Mouse (Mus musculus) kidney, adult 8-10 months (tissue): ENCODE results near the gene Pa2g4.
"Not testable (repeated sequence)": the region's sequence is repeated elsewhere in the genome, so short reads cannot be mapped to it uniquely, and the experiment has no call there.

Experiments
- DNase-seq, 2 experiments: peaks; one replicate each; pipeline ENCODE4 v3.0.0; 2022

The Pa2g4 gene

GRCm38 (mm10) chr10:128578330-128578729, 12.5 kb upstream of the Pa2g4 start:
- no peak for DNase-seq

GRCm38 (mm10) chr10:128575063-128575462, 9.3 kb upstream of the Pa2g4 start:
- peak in 1 of 2 experiments; percentile 26 for DNase-seq

GRCm38 (mm10) chr10:128565206-128565787, 490 bp downstream of the Pa2g4 start:
- DNase-seq, result peak in 1 of 2 experiments; percentile 28

DNA sequence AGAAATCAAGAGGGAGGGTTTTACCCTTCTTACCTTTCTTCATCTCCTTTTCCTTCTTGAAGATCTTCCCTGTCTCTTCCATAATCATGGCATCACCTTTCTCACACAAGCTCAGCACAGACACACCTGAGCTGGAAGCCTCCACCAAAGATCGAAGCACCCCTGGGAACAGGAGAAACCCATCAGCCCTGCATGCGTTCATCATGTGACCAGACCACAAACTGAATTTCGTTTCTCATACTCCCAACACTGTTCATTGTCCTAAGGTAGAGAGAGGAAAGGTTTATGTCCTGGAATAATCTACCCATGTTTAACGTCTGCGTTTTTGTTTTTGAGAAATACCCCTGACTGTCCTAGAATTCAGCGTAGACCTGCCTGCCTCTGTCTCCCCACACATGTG, 2.2 kb downstream of the Pa2g4 start:
- DNase-seq, result no peak

DNA sequence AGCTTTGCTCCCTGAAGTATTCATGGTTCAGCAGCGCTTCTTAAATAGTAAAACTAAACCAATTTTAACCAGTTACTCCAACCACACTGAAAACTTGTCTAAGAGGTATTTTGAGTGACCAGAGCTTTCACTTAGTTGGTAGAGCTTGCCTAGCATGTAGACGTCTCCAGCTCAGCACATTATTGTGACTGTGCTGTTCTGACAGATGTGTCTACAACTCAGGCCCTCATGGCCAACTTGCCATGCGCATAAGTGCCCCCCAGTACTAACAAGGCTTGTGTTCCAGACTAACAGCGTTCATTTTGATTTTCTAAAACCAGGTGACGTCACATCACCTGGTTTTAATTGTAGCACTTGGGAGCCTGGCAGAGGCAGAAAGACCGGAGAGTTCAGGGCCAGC, 8.8 kb downstream of the Pa2g4 start:
- no peak for DNase-seq

GRCm38 (mm10) chr10:128556286-128556685, 9.5 kb downstream of the Pa2g4 start:
- DNase-seq, result no peak

GRCm38 (mm10) chr10:128555567-128555966, 10.2 kb downstream of the Pa2g4 start:
- DNase-seq, result not testable (repeated sequence)

- peak in 1 of 2 experiments; percentile 13 for DNase-seq
Observed at GRCm38 (mm10) chr10:128550144-128550823, 15.5 kb downstream of the Pa2g4 start.

DNA sequence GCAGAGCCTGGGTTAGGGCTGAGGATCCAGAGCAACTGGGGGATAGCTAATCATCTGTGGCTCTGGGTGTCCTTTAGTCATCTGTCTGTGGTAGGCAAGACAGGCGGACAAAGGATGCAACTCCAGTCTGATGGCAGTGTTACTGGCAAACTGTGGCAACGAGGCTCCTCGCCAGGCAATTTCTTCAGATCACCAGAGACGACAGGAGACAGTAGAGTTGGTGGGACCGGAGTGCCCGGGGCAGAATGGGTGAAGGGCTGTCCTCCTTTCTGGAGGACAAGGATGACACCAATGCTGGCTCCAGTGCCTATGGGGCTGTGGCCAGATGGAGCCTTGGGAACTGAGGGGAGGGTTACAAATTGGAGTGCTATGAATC, 16.1 kb downstream of the Pa2g4 start:
- DNase-seq, result peak in 1 of 2 experiments; percentile 27

GRCm38 (mm10) chr10:128548947-128549681, 16.7 kb downstream of the Pa2g4 start, which contains the start of gene Rpl41:
Rpl41 (minus strand) TSS chr10:128549305.
- peak; percentile 91 to 95 for DNase-seq

- DNase-seq, result not testable (repeated sequence)
Observed at GRCm38 (mm10) chr10:128548051-128548791, 17.6 kb downstream of the Pa2g4 start.

DNA sequence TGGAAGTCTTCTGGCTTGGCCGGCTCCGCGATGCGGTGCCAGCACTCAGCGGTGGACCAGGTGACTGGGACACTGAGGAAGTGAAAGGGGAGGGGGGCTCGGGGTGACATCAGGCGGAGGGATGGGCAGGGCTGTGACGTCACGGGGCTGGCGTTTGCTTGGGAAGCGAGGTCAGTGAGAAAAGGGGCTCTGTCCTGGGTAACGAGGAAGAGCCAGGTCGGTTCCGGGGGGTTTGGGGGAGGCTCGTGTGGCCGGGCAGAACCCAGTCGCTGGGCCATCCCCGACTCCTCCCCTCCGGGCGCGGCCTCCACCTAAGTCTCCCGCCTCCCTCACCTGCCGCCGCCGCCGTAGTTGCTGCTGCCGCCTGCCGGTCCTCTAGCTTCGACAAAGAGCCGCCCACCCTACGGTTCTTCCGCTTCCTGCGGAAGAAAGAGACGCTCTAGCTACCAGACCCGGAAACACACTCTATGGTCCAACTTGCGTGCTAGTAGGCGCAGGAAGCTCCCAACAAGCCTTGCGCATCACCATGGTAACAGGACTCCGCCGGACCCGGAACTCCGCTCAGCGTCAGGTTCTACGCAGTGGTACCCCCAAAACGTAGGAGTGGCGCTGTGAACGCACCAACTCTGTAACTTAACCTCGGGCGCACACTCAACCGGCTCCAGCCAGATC, 18.3 kb downstream of the Pa2g4 start, which contains the start of gene Zc3h10:
Gene Zc3h10 (minus strand): TSS at position 414 of the 672 bp plus-strand sequence.
- DNase-seq, result peak; percentile 96 to 99

- no peak for DNase-seq
Observed at GRCm38 (mm10) chr10:128546787-128547186, 19.0 kb downstream of the Pa2g4 start.

GRCm38 (mm10) chr10:128546361-128546760, 19.4 kb downstream of the Pa2g4 start:
- no peak for DNase-seq

DNA sequence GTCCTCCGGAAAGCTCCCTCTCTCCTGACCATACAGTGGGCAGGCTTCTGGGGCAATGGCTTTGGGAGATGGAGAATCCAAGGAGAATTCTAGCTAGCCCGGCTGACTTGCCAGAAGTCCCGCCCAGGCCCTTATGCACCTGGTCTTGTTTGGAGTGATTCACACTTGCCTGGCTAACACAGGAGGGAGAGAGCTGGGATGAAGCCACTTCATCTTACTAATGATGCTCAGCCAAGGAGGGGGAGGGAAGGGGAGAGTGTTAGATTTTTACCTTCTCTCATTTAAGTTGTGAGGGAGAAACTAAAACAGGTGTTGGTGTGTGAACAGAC, 20.3 kb downstream of the Pa2g4 start:
- DNase-seq, result no peak

DNA sequence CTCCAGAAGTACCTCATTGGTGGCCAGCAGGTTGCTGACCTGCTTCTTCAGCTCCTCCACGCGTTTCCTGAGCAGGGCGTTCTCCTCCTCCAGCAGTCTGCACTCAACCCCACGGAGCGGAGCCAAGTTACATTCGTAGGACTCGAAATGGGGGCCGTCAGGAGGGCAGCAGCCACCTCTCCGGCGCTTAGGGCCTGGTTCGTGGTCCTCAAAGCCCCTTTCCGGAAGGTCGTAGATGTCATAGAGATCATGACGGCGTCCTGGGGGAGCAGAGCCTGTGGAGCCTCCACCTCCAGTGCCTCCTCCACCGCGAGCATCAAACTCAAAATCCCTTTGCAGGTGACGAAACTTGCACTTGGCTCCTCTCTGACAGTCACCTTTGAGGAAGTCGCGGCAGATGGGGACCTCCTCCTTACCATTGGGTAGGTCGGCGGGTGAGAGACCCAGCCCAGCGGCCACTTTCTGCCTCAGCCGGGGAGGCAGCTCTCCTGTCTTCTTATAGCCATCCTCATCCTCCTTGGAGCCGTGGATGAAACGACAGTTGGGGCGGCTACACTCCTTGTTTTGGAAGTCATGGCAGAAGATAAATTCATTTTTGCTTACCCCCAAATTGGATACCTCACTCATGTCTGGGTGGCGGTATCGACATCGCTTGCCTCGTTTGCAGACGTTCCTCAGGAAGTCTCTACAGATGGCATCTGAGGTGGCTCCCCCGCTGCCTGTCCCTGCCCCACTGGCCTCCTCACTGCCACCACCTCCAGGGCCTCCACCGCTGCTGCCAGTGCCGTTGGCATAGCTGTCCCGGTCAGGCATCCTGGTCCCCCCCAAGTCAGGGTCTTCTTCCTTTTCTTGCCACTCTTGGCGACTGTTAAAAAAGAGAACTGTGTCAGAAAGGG, 20.9 kb downstream of the Pa2g4 start:
- no peak for DNase-seq

- DNase-seq, result no peak
Observed at GRCm38 (mm10) chr10:128544151-128544657, 21.6 kb downstream of the Pa2g4 start.

GRCm38 (mm10) chr10:128543100-128543499, 22.7 kb downstream of the Pa2g4 start:
- DNase-seq, result no peak

DNA sequence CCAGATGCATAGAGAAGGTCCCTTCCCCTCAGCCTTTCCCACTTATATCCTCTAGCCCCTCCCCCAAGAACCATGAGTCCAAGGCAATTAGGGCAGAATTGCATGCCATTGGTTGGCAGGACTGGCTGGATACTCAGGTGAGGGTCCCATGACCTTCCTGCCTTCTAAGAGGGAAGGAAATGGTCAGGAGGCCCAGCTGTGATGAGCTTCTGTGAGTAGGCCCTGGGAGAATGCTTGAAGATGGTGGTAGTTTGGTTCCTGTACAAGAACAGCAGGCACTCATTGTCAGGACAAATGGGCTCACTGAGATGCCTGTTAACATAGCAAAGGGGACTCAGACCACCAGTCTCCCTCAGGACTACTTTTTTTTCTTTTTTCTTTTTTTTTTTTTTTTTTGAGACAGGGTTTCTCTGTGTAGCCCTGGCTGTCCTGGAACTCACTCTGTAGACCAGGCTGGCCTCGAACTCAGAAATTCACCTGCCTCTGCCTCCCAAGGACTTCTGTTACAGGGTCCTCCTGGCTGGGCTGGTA, 27.4 kb downstream of the Pa2g4 start:
- DNase-seq, result no peak

DNA sequence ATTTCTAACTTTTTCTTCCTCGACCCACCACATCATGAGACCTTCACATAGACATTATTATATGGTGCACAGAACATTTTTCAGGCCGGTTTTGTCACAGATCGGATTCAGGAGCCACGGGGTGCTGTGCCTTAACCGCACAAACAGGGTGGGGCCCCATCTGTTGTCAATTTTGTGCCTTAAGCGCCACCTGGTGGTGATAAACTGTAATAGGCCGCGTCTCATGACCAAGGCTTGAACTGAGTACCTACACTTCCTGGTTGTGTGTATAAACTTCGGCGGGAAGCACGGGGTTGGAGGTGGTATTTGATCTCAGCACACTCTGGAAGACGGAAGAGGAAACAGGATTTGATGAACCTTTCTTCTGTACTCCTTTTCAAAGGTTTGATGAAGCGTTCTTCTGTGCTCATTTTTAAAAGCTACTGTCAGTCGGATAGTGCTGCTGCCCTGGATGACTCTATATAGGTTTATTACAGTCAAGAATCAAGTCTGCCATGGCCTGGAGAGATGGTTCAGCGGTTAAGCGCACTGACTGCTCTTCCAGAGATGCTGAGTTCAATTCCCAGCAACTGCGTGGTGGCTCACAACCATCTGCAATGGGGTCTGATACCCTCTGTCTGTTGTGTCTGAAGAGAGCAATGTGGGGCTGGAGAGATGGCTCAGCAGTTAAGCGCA, 29.4 kb downstream of the Pa2g4 start:
- DNase-seq, result peak; percentile 88 to 93
